Mouse (Mus musculus): ENCODE measurements at regions not wholly inside any gene's neighbourhood (a gene's known extent, or its start where the extent isn't known, plus 50 kb on each side); places are given as distances from the start of the nearest gene placed in this dataset.

DNA sequence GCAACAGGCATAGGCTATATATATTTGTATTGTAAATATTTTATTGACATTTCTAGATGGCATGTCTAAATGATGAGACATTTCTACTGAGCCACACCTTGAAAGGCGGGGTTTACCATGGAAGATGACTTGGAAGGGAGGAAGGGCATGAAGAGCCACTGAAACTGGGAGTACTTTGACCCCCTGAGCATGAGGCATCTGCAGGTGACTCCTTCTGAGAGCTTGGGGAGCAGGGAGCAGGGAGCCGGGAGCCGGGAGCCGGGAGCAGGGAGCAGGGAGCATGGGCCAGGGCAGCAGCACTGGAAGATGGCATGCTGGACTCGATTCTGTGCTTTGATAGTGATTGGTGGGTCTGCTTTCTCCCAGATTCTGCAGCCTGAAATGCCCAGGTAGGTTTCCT, 253.5 kb upstream of the Nr5a2 start:
- WGBS, result 93% methylated on average over 5 of the region's 5 CpGs
- Histone ChIP-seq H3K4me1 (ENCODE audit: control insufficient read depth, insufficient read depth, low read length) (no peaks in the 10 kb centered on the region), H3K4me3 (replicated peaks; ENCODE audit: extremely low read depth, low read depth, low read length) (no peak overlapping the region)
- DNase-seq, result no peak
- no peak for TF ChIP-seq CTCF (IDR thresholded peaks at IDR 0.05; ENCODE audit: insufficient read depth, low read length)
- TF ChIP-seq POLR2A (IDR thresholded peaks at IDR 0.05; ENCODE audit: borderline replicate concordance, extremely low read depth, low read depth, low read length), result no peak

DNA sequence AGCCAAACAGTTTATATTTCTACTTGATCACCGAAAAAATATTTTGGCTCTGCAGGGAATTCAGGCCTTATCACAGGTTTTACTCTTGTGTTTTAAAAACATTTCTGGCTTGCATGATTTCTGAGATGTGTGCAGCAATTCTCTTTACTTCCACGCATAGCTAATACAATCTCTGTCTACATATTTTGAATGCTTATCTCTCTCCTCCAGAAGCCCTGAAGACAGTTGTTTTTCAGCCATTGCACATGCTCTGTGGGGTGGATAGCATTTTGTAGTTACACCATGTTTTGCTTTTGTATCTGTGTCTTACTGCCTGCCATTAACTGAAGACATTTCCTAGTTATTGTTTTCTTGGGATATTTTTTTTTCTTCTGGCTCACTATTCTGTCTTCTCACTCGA, 252.6 kb upstream of the Nr5a2 start:
- no peak for TF ChIP-seq CTCF (IDR thresholded peaks at IDR 0.05; ENCODE audit: insufficient read depth, low read length)
- TF ChIP-seq POLR2A (IDR thresholded peaks at IDR 0.05; ENCODE audit: borderline replicate concordance, extremely low read depth, low read depth, low read length), result no peak
- 55% methylated on average over 3 of the region's 3 CpGs for whole genome bisulfite sequencing
- no peaks in the 10 kb centered on the region for H3K4me1 ChIP-seq (ENCODE audit: control insufficient read depth, insufficient read depth, low read length)
- no peak for DNase-seq
- no peak overlapping the region for H3K4me3 ChIP-seq (replicated peaks; ENCODE audit: extremely low read depth, low read depth, low read length)

DNA sequence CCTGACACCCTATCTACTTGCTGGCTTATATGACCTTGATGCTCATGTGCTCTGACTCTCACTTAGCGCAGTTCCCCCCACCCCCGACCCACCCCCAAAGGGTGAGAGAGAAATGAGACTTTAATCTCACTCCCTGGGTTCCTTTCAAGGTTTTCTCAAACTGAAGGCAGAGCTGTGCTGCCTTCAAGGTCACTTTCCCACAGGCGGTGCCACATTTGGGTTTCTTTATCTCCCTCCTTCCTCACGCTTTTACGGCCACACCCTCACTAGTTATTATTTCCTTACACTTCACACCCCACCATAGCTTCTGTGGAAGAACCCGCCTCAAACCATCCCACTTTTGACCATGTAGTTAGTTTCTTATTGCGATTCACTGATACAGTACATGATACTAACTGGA, 244.1 kb upstream of the Nr5a2 start:
- TF ChIP-seq POLR2A (IDR thresholded peaks at IDR 0.05; ENCODE audit: borderline replicate concordance, extremely low read depth, low read depth, low read length) (no peak), CTCF (IDR thresholded peaks at IDR 0.05; ENCODE audit: insufficient read depth, low read length) (no peak)
- WGBS, result 77% methylated on average over 7 of the region's 7 CpGs
- Histone ChIP-seq H3K4me3 (replicated peaks; ENCODE audit: extremely low read depth, low read depth, low read length) (no peak overlapping the region), H3K4me1 (ENCODE audit: control insufficient read depth, insufficient read depth, low read length) (no peaks in the 10 kb centered on the region)
- no peak for DNase-seq

DNA sequence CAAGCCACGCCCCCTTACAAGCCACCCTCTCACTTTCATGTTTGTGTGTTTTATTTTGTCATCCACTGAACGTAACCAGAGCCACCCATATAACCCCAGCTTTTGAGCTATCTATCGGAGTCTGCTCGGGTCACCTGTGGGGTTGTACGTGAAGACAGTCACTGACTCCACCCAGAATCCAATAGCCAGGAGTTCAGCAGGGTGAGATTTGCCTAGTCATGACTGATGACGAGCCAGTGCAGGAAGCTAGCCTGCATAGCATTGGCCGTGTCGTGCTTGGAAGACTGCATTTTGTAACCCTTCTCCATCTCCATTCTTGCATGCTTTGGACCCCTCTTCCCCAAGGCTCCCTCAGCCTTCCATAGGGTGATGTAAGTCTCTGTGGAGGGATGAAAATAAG, 243.3 kb upstream of the Nr5a2 start:
- no peak overlapping the region for H3K4me3 ChIP-seq (replicated peaks; ENCODE audit: extremely low read depth, low read depth, low read length)
- no peak for DNase-seq
- WGBS, result 67% methylated on average over 8 of the region's 8 CpGs
- H3K4me1 ChIP-seq (ENCODE audit: control insufficient read depth, insufficient read depth, low read length), result no peaks in the 10 kb centered on the region
- no peak for TF ChIP-seq CTCF (IDR thresholded peaks at IDR 0.05; ENCODE audit: insufficient read depth, low read length)
- TF ChIP-seq POLR2A (IDR thresholded peaks at IDR 0.05; ENCODE audit: borderline replicate concordance, extremely low read depth, low read depth, low read length), result no peak

DNA sequence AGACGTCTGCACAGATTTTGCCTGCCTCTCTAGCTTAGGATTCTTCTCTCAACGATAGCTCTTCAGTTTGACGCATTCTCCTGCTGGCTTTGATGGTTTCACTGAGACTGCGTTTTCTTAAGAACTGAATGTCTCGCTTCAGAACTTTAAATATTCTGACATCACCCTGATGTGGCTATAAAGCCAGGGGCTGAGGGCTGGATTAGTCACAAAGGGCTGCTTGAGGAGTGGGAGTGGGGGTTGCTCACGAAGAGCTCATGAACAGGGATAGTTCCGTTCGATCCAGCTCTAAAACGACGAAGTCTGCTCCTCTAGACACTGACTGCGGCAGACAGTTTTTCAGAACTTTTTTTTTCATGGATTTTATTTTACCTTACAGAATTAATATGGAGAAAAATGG, 240.7 kb upstream of the Nr5a2 start:
- 86% methylated on average over 11 of the region's 11 CpGs for WGBS

DNA sequence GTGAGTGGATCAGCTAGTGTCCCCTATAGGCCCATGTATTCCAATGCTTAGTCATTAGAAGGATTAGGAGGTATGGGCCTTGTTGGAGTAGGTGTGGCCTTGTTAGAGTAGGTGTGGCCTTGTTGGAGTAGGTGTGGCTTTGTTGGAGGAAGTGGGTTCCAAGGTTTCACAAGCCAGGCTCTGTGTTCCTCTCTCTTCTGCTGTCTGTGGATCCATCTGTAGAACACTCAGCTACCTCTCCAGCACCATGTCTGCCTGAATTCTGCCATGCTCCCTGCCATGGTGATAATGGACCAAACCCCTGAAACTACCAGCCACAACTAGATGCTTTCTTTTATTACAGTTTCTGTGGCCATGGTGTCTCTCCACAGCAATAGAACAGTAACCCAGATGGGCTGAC, 235.7 kb upstream of the Nr5a2 start:
- no peaks in the 10 kb centered on the region for H3K4me1 ChIP-seq (ENCODE audit: control insufficient read depth, insufficient read depth, low read length)
- H3K4me3 ChIP-seq (replicated peaks; ENCODE audit: extremely low read depth, low read depth, low read length), result no peak overlapping the region
- DNase-seq, result no peak
- TF ChIP-seq CTCF (IDR thresholded peaks at IDR 0.05; ENCODE audit: insufficient read depth, low read length) (no peak), POLR2A (IDR thresholded peaks at IDR 0.05; ENCODE audit: borderline replicate concordance, extremely low read depth, low read depth, low read length) (no peak)

More for the DNA sequence above, 240.7 kb upstream of the Nr5a2 start:
- Histone ChIP-seq H3K4me3 (replicated peaks; ENCODE audit: extremely low read depth, low read depth, low read length) (no peak overlapping the region), H3K4me1 (ENCODE audit: control insufficient read depth, insufficient read depth, low read length) (no peaks in the 10 kb centered on the region)
- TF ChIP-seq POLR2A (IDR thresholded peaks at IDR 0.05; ENCODE audit: borderline replicate concordance, extremely low read depth, low read depth, low read length) (no peak), CTCF (IDR thresholded peaks at IDR 0.05; ENCODE audit: insufficient read depth, low read length) (no peak)
- no peak for DNase-seq

DNA sequence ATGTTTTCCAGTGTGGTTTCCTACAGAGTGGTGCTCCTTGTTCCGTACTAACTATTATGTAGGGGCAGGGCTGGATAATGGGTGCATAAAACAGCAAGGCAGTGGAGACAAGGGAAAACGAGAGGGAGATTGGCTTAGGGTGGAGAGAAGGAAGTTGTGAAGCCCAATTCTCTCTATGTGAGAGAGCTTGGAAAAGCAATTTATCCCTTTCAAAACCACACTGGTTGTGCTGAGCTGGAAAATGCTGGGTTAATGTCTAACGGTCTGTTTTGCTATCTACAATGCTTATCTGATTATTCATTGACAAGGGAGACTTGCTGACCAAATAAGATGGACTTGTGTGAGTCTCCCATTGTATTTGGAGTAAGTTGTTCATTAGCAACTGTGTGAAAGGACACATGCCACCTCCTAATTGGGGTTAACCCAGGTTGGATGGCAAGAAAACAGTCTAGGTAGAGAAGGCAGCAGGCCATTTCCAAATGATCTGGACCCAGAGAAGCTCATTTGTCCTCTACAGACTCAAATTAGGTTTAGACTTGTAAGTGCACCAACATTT, 234.9 kb upstream of the Nr5a2 start:
- WGBS, result 71% methylated on average over 3 of the region's 3 CpGs
- TF ChIP-seq POLR2A (IDR thresholded peaks at IDR 0.05; ENCODE audit: borderline replicate concordance, extremely low read depth, low read depth, low read length) (no peak), CTCF (IDR thresholded peaks at IDR 0.05; ENCODE audit: insufficient read depth, low read length) (no peak)
- Histone ChIP-seq H3K4me3 (replicated peaks; ENCODE audit: extremely low read depth, low read depth, low read length) (no peak overlapping the region), H3K4me1 (ENCODE audit: control insufficient read depth, insufficient read depth, low read length) (no peaks in the 10 kb centered on the region)
- no peak for DNase-seq

DNA sequence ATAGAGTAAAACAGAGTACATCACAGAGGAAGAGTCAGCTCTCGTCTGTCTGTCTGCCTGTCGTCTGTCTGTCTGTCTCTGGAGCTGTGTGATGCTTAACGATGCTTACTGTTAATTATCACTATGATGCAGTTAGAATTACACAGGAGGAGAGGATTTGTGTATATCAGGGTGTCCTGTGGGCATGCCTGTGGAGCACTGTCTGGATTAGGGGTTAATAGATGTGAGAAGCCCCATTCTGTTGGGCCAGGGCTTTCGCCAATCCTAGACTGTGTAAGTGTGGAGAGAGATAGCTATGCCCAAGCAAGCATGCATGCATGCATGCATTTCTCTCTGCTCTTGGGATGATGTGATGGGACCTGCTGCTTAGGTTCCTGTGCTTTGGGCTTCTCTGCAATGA, 218.0 kb upstream of the Nr5a2 start:
- no peak overlapping the region for H3K4me3 ChIP-seq (replicated peaks; ENCODE audit: extremely low read depth, low read depth, low read length)
- no peaks in the 10 kb centered on the region for H3K4me1 ChIP-seq (ENCODE audit: control insufficient read depth, insufficient read depth, low read length)
- WGBS, result 92% methylated on average over 4 of the region's 4 CpGs
- TF ChIP-seq POLR2A (IDR thresholded peaks at IDR 0.05; ENCODE audit: borderline replicate concordance, extremely low read depth, low read depth, low read length) (no peak), CTCF (IDR thresholded peaks at IDR 0.05; ENCODE audit: insufficient read depth, low read length) (no peak)
- DNase-seq, result no peak

DNA sequence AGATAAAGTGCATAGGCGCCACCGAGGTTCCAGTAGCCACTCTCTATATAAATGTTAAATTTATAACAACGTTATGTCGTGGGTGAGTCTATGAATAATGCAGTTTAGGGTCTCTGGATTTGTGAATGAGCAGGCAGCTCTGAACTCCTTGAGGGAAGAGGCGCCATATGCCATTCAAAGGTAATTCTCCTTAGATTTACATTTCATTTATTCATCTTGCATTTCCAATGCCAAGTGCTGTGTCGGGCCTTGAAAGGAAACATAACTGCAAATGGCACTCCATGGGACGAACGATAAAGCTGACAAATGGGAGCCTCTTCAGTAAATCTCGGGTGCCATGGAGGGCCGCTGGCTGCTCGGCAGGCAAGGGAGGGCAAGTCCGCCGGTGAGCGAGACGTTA, 216.4 kb upstream of the Nr5a2 start:
- WGBS, result 76% methylated on average over 15 of the region's 15 CpGs
- H3K4me1 ChIP-seq (ENCODE audit: control insufficient read depth, insufficient read depth, low read length), result no peaks in the 10 kb centered on the region
- TF ChIP-seq CTCF (IDR thresholded peaks at IDR 0.05; ENCODE audit: insufficient read depth, low read length) (no peak), POLR2A (IDR thresholded peaks at IDR 0.05; ENCODE audit: borderline replicate concordance, extremely low read depth, low read depth, low read length) (no peak)

DNA sequence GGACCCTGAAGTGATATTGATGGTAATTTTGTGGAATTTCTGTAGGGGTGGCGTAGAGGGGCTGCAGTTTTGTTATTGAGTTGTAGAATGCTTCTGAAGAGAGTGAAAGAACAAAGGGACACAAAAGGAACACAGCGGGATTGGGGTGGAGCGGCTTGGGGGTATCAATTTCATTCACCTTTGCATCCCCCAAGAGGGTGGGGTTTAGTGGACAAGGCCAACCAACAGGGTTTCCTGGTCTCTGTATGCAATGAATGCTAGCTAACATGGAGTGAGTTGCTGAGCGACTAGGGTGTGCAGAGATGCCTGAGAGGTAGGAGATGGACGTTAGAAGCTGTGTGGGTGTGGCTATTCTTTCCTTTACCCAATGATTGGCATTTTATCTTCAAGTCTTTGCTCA, 213.8 kb upstream of the Nr5a2 start:
- DNase-seq, result no peak
- 66% methylated on average over 5 of the region's 5 CpGs for WGBS

More for the DNA sequence above, 216.4 kb upstream of the Nr5a2 start:
- no peak for DNase-seq
- no peak overlapping the region for H3K4me3 ChIP-seq (replicated peaks; ENCODE audit: extremely low read depth, low read depth, low read length)

More for the DNA sequence above, 213.8 kb upstream of the Nr5a2 start:
- no peaks in the 10 kb centered on the region for H3K4me1 ChIP-seq (ENCODE audit: control insufficient read depth, insufficient read depth, low read length)
- TF ChIP-seq POLR2A (IDR thresholded peaks at IDR 0.05; ENCODE audit: borderline replicate concordance, extremely low read depth, low read depth, low read length) (no peak), CTCF (IDR thresholded peaks at IDR 0.05; ENCODE audit: insufficient read depth, low read length) (no peak)
- H3K4me3 ChIP-seq (replicated peaks; ENCODE audit: extremely low read depth, low read depth, low read length), result no peak overlapping the region

All from lung, adult 2 months (tissue).